Mouse (Mus musculus) megakaryocyte, adult 5-6 weeks (primary cell): ENCODE measurements around the gene Gm28035. TPM values are rescaled to one million over a fixed set of nuclear protein-coding genes. Genes with fewer than 3 reads are reported as not detected.

Source experiments
- ATAC-seq: 2 replicates; pipeline ENCODE4 v1.8.0; 2016; ENCODE audit warnings: mild to moderate bottlenecking, inconsistent platforms; ENCODE audit not compliant: poor library complexity, severe bottlenecking
- total RNA-seq, 2 experiments: library from RNA; stranded (forward) in 1 of 2; stranded (reverse) in 1 of 2; fragments of 153-499, 151-499 nt in 1 of 2; fragments of 221-1000, 200-1000 nt in 1 of 2; gene quantifications; 2 replicates each; pipeline versions ENCODE4 v1.2.3 to v1.2.4; 2015 to 2017

Gene Gm28035
- total RNA-seq, 2 experiments from 2014 or later: 0.04 TPM; not detected in 1

GRCm38 (mm10) chr2:30287027-30287373 lies 46.6 kb downstream of the Gm28035 start:
- ATAC-seq: no peak

- no peak for ATAC-seq
These were observed 59.2 kb downstream of the Gm28035 start for GRCm38 (mm10) chr2:30299525-30299924.

- ATAC-seq: no peak
These were observed 59.6 kb downstream of the Gm28035 start for GRCm38 (mm10) chr2:30299966-30300365.

GRCm38 (mm10) chr2:30306087-30306486 lies 65.7 kb downstream of the Gm28035 start:
- no peak for ATAC-seq

- no peak for ATAC-seq
These were observed 69.0 kb downstream of the Gm28035 start for GRCm38 (mm10) chr2:30309351-30309750.

GRCm38 (mm10) chr2:30311481-30311880 lies 71.1 kb downstream of the Gm28035 start:
- no peak for ATAC-seq

- no peak for ATAC-seq
These were observed 75.8 kb downstream of the Gm28035 start for GRCm38 (mm10) chr2:30316136-30316535.

GRCm38 (mm10) chr2:30316955-30317354 lies 76.6 kb downstream of the Gm28035 start:
- ATAC-seq: no peak

- ATAC-seq: no peak
These were observed 78.9 kb downstream of the Gm28035 start for GRCm38 (mm10) chr2:30319260-30319659.

GRCm38 (mm10) chr2:30323111-30323510 lies 82.7 kb downstream of the Gm28035 start:
- ATAC-seq: no peak

- no peak for ATAC-seq
These were observed 84.9 kb downstream of the Gm28035 start for GRCm38 (mm10) chr2:30325296-30325695.

- ATAC-seq: no peak
These were observed 86.9 kb downstream of the Gm28035 start for GRCm38 (mm10) chr2:30327276-30327675.

GRCm38 (mm10) chr2:30328791-30329190 lies 88.4 kb downstream of the Gm28035 start:
- no peak for ATAC-seq

Other genes with a start within 250 kb of the Gm28035 start
- 0.91 and 1.2 TPM in 2 replicates for gene Wdr34, start 191.7 kb upstream of the Gm28035 start, total RNA-seq (2015)
- 1.8 and 5.7 TPM in 2 replicates for gene Wdr34, start 191.7 kb upstream of the Gm28035 start, total RNA-seq (2017)
- 160 and 167 TPM in 2 replicates for gene Set, start 183.2 kb upstream of the Gm28035 start, total RNA-seq (2015)
- 634 and 647 TPM in 2 replicates for gene Set, start 183.2 kb upstream of the Gm28035 start, total RNA-seq (2017)
- 3.0 and 4.8 TPM in 2 replicates for gene Pkn3, start 162.9 kb upstream of the Gm28035 start, total RNA-seq (2015)
- 7.0 and 9.1 TPM in 2 replicates for gene Pkn3, start 162.9 kb upstream of the Gm28035 start, total RNA-seq (2017)
- 20.3 and 24.6 TPM in 2 replicates for gene Zdhhc12, start 146.9 kb upstream of the Gm28035 start, total RNA-seq (2015)
- gene Zdhhc12, start 146.9 kb upstream of the Gm28035 start, total RNA-seq (2017): 8.2 and 10.7 TPM in 2 replicates
- gene Zer1, start 116.0 kb upstream of the Gm28035 start, total RNA-seq (2015): 10.1 and 11.7 TPM in 2 replicates
- 8.7 and 10.7 TPM in 2 replicates for gene Zer1, start 116.0 kb upstream of the Gm28035 start, total RNA-seq (2017)
- 21.2 and 25.8 TPM in 2 replicates for gene Tbc1d13, start 106.8 kb upstream of the Gm28035 start, total RNA-seq (2015)
- gene Tbc1d13, start 106.8 kb upstream of the Gm28035 start, total RNA-seq (2017): 36.5 and 50.0 TPM in 2 replicates
- 2.3 and 4.1 TPM in 2 replicates for gene Endog, start 69.1 kb upstream of the Gm28035 start, total RNA-seq (2015)
- gene Endog, start 69.1 kb upstream of the Gm28035 start, total RNA-seq (2017): 2.9 and 4.0 TPM in 2 replicates
- 5.4 and 5.5 TPM in 2 replicates for gene Spout1, start 62.1 kb upstream of the Gm28035 start, total RNA-seq (2015)
- gene Spout1, start 62.1 kb upstream of the Gm28035 start, total RNA-seq (2017): 8.5 and 11.7 TPM in 2 replicates
- 1.5 and 2.3 TPM in 2 replicates for gene Kyat1, start 34.7 kb upstream of the Gm28035 start, total RNA-seq (2015)
- 3.3 and 5.0 TPM in 2 replicates for gene Kyat1, start 34.7 kb upstream of the Gm28035 start, total RNA-seq (2017)
- 17.9 and 18.4 TPM in 2 replicates for gene Lrrc8a, start 2.9 kb upstream of the Gm28035 start, total RNA-seq (2015)
- 10.5 and 13.0 TPM in 2 replicates for gene Lrrc8a, start 2.9 kb upstream of the Gm28035 start, total RNA-seq (2017)
- 3.3 and 3.8 TPM in 2 replicates for gene Phyhd1, start 25.6 kb downstream of the Gm28035 start, total RNA-seq (2015)
- gene Phyhd1, start 25.6 kb downstream of the Gm28035 start, total RNA-seq (2017): 1.3 and 1.8 TPM in 2 replicates
- gene Gm28038, start 40.5 kb downstream of the Gm28035 start, total RNA-seq (2015): 4.0 TPM in 1 of 2 replicates, not detected in the other
- not detected in 2 replicates for gene Gm28038, start 40.5 kb downstream of the Gm28035 start, total RNA-seq (2017)
- 5.5 and 6.6 TPM in 2 replicates for gene Dolk, start 45.8 kb downstream of the Gm28035 start, total RNA-seq (2015)
- 10.1 and 13.0 TPM in 2 replicates for gene Dolk, start 45.8 kb downstream of the Gm28035 start, total RNA-seq (2017)
- gene Nup188, start 45.8 kb downstream of the Gm28035 start, total RNA-seq (2015): 16.4 and 18.7 TPM in 2 replicates
- 11.1 and 13.2 TPM in 2 replicates for gene Nup188, start 45.8 kb downstream of the Gm28035 start, total RNA-seq (2017)
- 14.9 and 16.5 TPM in 2 replicates for gene Sh3glb2, start 118.8 kb downstream of the Gm28035 start, total RNA-seq (2015)
- gene Sh3glb2, start 118.8 kb downstream of the Gm28035 start, total RNA-seq (2017): 20.4 and 24.3 TPM in 2 replicates
- 2.0 and 2.1 TPM in 2 replicates for gene Miga2, start 123.7 kb downstream of the Gm28035 start, total RNA-seq (2015)
- gene Miga2, start 123.7 kb downstream of the Gm28035 start, total RNA-seq (2017): 2.7 and 5.2 TPM in 2 replicates
- gene Dolpp1, start 151.7 kb downstream of the Gm28035 start, total RNA-seq (2015): 5.3 and 6.0 TPM in 2 replicates
- gene Dolpp1, start 151.7 kb downstream of the Gm28035 start, total RNA-seq (2017): 11.5 and 16.8 TPM in 2 replicates
- 26.2 and 29.6 TPM in 2 replicates for gene Crat, start 175.2 kb downstream of the Gm28035 start, total RNA-seq (2015)
- gene Crat, start 175.2 kb downstream of the Gm28035 start, total RNA-seq (2017): 13.9 and 14.2 TPM in 2 replicates
- 68.9 and 69.0 TPM in 2 replicates for gene Ptpa, start 175.5 kb downstream of the Gm28035 start, total RNA-seq (2015)
- 44.3 and 45.9 TPM in 2 replicates for gene Ptpa, start 175.5 kb downstream of the Gm28035 start, total RNA-seq (2017)
- 0.18 and 0.40 TPM in 2 replicates for gene Ier5l, start 233.7 kb downstream of the Gm28035 start, total RNA-seq (2015)
- gene Ier5l, start 233.7 kb downstream of the Gm28035 start, total RNA-seq (2017): 0.99 and 1.1 TPM in 2 replicates